Mouse (Mus musculus) right cerebral cortex, postnatal 4 days (tissue): ENCODE measurements around the gene Gprin1.
A peak's percentile ranks its signal among the peaks of the same experiment; 100 is the strongest.

Source experiments
- DNase-seq: peaks from one replicate; pipeline ENCODE4 v3.0.0-alpha.2; 2022

Gene Gprin1

GRCm38 (mm10) chr13:54759496-54759895 is 9.8 kb upstream of the Gprin1 start:
- no peak for DNase-seq

- no peak for DNase-seq
These were observed 9.2 kb upstream of the Gprin1 start for GRCm38 (mm10) chr13:54758756-54759470.

GRCm38 (mm10) chr13:54758045-54758755 is 8.5 kb upstream of the Gprin1 start:
- peak; percentile 94 for DNase-seq

- peak; percentile 30 for DNase-seq
These were observed 7.6 kb upstream of the Gprin1 start for GRCm38 (mm10) chr13:54757093-54757830.

GRCm38 (mm10) chr13:54756156-54756712 is 6.6 kb upstream of the Gprin1 start:
- no peak for DNase-seq

- no peak for DNase-seq
These were observed 5.6 kb upstream of the Gprin1 start for GRCm38 (mm10) chr13:54755201-54755830.

GRCm38 (mm10) chr13:54754169-54755080 is 4.8 kb upstream of the Gprin1 start:
- no peak for DNase-seq

- no peak for DNase-seq
These were observed 4.1 kb upstream of the Gprin1 start for GRCm38 (mm10) chr13:54753733-54754132.

- peak; percentile 71 for DNase-seq
These were observed 3.0 kb upstream of the Gprin1 start for GRCm38 (mm10) chr13:54752656-54753055.

- no peak for DNase-seq
These were observed 1.0 kb upstream of the Gprin1 start for GRCm38 (mm10) chr13:54750699-54751098.

- DNase-seq: peak; percentile 87
These were observed 412 bp downstream of the Gprin1 start for GRCm38 (mm10) chr13:54749061-54749863.

- DNase-seq: no peak
These were observed 983 bp downstream of the Gprin1 start for GRCm38 (mm10) chr13:54748721-54749060.

GRCm38 (mm10) chr13:54748190-54748589 is 1.5 kb downstream of the Gprin1 start:
- DNase-seq: no peak

GRCm38 (mm10) chr13:54746896-54747295 is 2.8 kb downstream of the Gprin1 start:
- no peak for DNase-seq

GRCm38 (mm10) chr13:54746110-54746509 is 3.6 kb downstream of the Gprin1 start:
- no peak for DNase-seq

GRCm38 (mm10) chr13:54738213-54738601 is 11.5 kb downstream of the Gprin1 start:
- DNase-seq: peak; percentile 50

- no peak for DNase-seq
These were observed 12.0 kb downstream of the Gprin1 start for GRCm38 (mm10) chr13:54737488-54738212.

- no peak for DNase-seq
These were observed 12.7 kb downstream of the Gprin1 start for GRCm38 (mm10) chr13:54736931-54737330.

- no peak for DNase-seq
These were observed 23.5 kb downstream of the Gprin1 start for GRCm38 (mm10) chr13:54726131-54726530.

GRCm38 (mm10) chr13:54723143-54723542 is 26.5 kb downstream of the Gprin1 start:
- no peak for DNase-seq
